Mouse (Mus musculus) erythroblast, embryonic 14.5 days (primary cell): ENCODE measurements around the gene Fscn1.

Experiments
- GATA1 ChIP-seq: IDR thresholded peaks from 2 replicates; pipeline ENCODE4 v1.6.1; 2012; ENCODE audit warnings: low read length, inconsistent platforms, mixed read lengths
- TAL1 ChIP-seq: IDR thresholded peaks from 3 replicates; pipeline ENCODE4 v1.6.1; 2012; ENCODE audit warnings: low read length, inconsistent platforms, mixed read lengths

GRCm38 (mm10) chr5:142912320-142912719 lies 47.8 kb upstream of the Fscn1 start:
- TF ChIP-seq TAL1: no peak
- TF ChIP-seq GATA1: no peak
